ENCODE assay signal across 7 mouse cellular contexts in genomic region chr8:88198945-88199571, GRCm38 (mm10). TPM values are rescaled to one million over a fixed set of nuclear protein-coding genes. Genes with fewer than 3 reads are reported as not detected.
A peak's percentile ranks its signal among the peaks of the same experiment; 100 is the strongest.
DNase-seq lines count a peak whose midpoint lies in the region; ATAC-seq lines count a peak whose summit lies in the region.

Tent4b (plus strand) TSS chr8:88199213.

- peak within 1 kb of the TSS; percentile 98 for H3K27ac ChIP-seq in intestine, embryonic 15.5 days
- H3K27ac ChIP-seq in midbrain, embryonic 10.5 days (replicated peaks) = peak within 1 kb of the TSS; percentile 97

- WGBS in intestine, embryonic 15.5 days = under 1% methylated on average over 65 of the region's 97 CpGs
- WGBS in midbrain, embryonic 10.5 days = under 1% methylated on average over 85 of the region's 97 CpGs

- peak within 1 kb of the TSS; percentile 91 for H3K4me3 ChIP-seq in intestine, embryonic 15.5 days (replicated peaks)
- H3K4me3 ChIP-seq in midbrain, embryonic 10.5 days = peak within 1 kb of the TSS; percentile 96

- H3K36me3 ChIP-seq in intestine, embryonic 15.5 days = no peaks in the 10 kb centered on the region
- peaks cover 14% of the 10 kb centered on the region for H3K36me3 ChIP-seq in midbrain, embryonic 10.5 days

- intact Hi-C loops in gastrocnemius, postnatal 36 days (cut with DNase I) = no loop called here
- intact Hi-C loops in left cerebral cortex, postnatal 25 days (cut with DNase I) = no loop called here

- H3K27me3 ChIP-seq in intestine, embryonic 15.5 days (replicated peaks) = no peaks in the 10 kb centered on the region
- no peaks in the 10 kb centered on the region for H3K27me3 ChIP-seq in midbrain, embryonic 10.5 days (ENCODE audit: low read depth, poor library complexity, severe bottlenecking)

- peaks cover 27% of the 10 kb centered on the region for H3K4me1 ChIP-seq in intestine, embryonic 15.5 days (replicated peaks)
- peaks cover 48% of the 10 kb centered on the region for H3K4me1 ChIP-seq in midbrain, embryonic 10.5 days

- H3K9me3 ChIP-seq in intestine, embryonic 15.5 days = no peaks in the 10 kb centered on the region
- no peaks in the 10 kb centered on the region for H3K9me3 ChIP-seq in midbrain, embryonic 10.5 days (replicated peaks)

- DNase-seq in adrenal gland, adult 18-20 months (ENCODE audit: low spot score in 2 of 2) = peak; percentile 93 to 94
- peak; percentile 95 for DNase-seq in embryo, embryonic 11 days
- peak; percentile 90 to 93 for DNase-seq in gastrocnemius, postnatal 36 days
- peak; percentile 93 for DNase-seq in left cerebral cortex, postnatal 25 days (ENCODE audit: low spot score in 2 of 2)
- DNase-seq in midbrain, embryonic 10.5 days (ENCODE audit: low spot score) = peak; percentile 92
- DNase-seq in right cerebral cortex, postnatal 4 days = peak; percentile 92

- peak within 1 kb of the TSS; percentile 82 for H3K9ac ChIP-seq in intestine, embryonic 15.5 days

- peak within 1 kb of the TSS; percentile 95 for H3K4me2 ChIP-seq in intestine, embryonic 15.5 days (replicated peaks)

- peak; percentile 98 for ATAC-seq in intestine, embryonic 15.5 days

RNA-seq across cellular contexts. Expression of gene Tent4b, which starts in this region (rescaled TPM):
- 10 to 100 TPM; 30.2 to 31.4 TPM for total RNA-seq in adrenal gland, adult 18-20 months (2021)
- total RNA-seq in gastrocnemius, postnatal 36 days (2021) = 10 to 100 TPM; 12.8 to 13.3 TPM
- polyA plus RNA-seq in intestine, embryonic 15.5 days (2015; fragmentation: Nextera tagmentation; extraction: Ambion mirVana) = 6.3 and 7.0 TPM in 2 replicates
- 10 to 100 TPM; 37.6 to 37.9 TPM for total RNA-seq in left cerebral cortex, postnatal 25 days (2021)
- polyA plus RNA-seq in midbrain, embryonic 10.5 days (2016; fragmentation: Nextera tagmentation; extraction: Ambion mirVana) = 8.2 and 9.5 TPM in 2 replicates

Comparison
In these comparisons a context has a peak if more than half of its experiments do, and no peak if none do; other contexts are left out.
1. Peak in every context shown above with its lines: DNase-seq, ATAC-seq, H3K4me3 ChIP-seq and H3K27ac ChIP-seq.